Mouse (Mus musculus) urinary bladder, postnatal 4 days (tissue): ENCODE results near the gene Wdr92.

Experiments
- DNase-seq, 2 experiments: peaks; one replicate each; pipeline ENCODE4 v3.0.0; 2021 to 2022; ENCODE audit warnings: low spot score in 2 of 2

Wdr92 gene

GRCm38 (mm10) chr11:17181807-17182206 lies at the start of gene Wdr92:
Gene Wdr92, plus strand, starts transcription at chr11:17182107.
- DNase-seq = no peak

GRCm38 (mm10) chr11:17135638-17136037 lies 46.3 kb upstream of the Wdr92 start:
- no peak for DNase-seq

GRCm38 (mm10) chr11:17138306-17139033 lies 43.4 kb upstream of the Wdr92 start:
- DNase-seq = no peak

- DNase-seq = peak; percentile 97 to 98
Observed at GRCm38 (mm10) chr11:17158858-17159737, 22.8 kb upstream of the Wdr92 start, which contains the start of gene Ppp3r1. Gene Ppp3r1, plus strand, starts transcription at chr11:17159263.

GRCm38 (mm10) chr11:17159738-17160241 lies 22.1 kb upstream of the Wdr92 start:
- DNase-seq = peak in 1 of 2 experiments; percentile 24

- no peak for DNase-seq
Observed at GRCm38 (mm10) chr11:17160242-17160641, 21.7 kb upstream of the Wdr92 start.

- DNase-seq = no peak
Observed at GRCm38 (mm10) chr11:17163956-17164355, 18.0 kb upstream of the Wdr92 start.

- DNase-seq = no peak
Observed at GRCm38 (mm10) chr11:17166627-17167026, 15.3 kb upstream of the Wdr92 start.

GRCm38 (mm10) chr11:17169262-17169661 lies 12.6 kb upstream of the Wdr92 start:
- DNase-seq = no peak

GRCm38 (mm10) chr11:17170938-17171729 lies 10.8 kb upstream of the Wdr92 start:
- DNase-seq = no peak

- DNase-seq = no peak
Observed at GRCm38 (mm10) chr11:17172300-17172699, 9.6 kb upstream of the Wdr92 start.

- no peak for DNase-seq
Observed at GRCm38 (mm10) chr11:17176638-17177037, 5.3 kb upstream of the Wdr92 start.

GRCm38 (mm10) chr11:17180753-17181152 lies 1.2 kb upstream of the Wdr92 start:
- DNase-seq = no peak

GRCm38 (mm10) chr11:17183165-17183564 lies 1.3 kb downstream of the Wdr92 start:
- no peak for DNase-seq

- DNase-seq = no peak
Observed at GRCm38 (mm10) chr11:17187649-17188048, 5.7 kb downstream of the Wdr92 start.

- no peak for DNase-seq
Observed at GRCm38 (mm10) chr11:17188786-17189185, 6.9 kb downstream of the Wdr92 start.

- no peak for DNase-seq
Observed at GRCm38 (mm10) chr11:17192151-17192844, 10.4 kb downstream of the Wdr92 start.

- DNase-seq = no peak
Observed at GRCm38 (mm10) chr11:17199170-17199569, 17.3 kb downstream of the Wdr92 start.

- DNase-seq = no peak
Observed at GRCm38 (mm10) chr11:17199840-17200501, 18.1 kb downstream of the Wdr92 start.

GRCm38 (mm10) chr11:17200936-17201335 lies 19.0 kb downstream of the Wdr92 start:
- no peak for DNase-seq

- no peak for DNase-seq
Observed at GRCm38 (mm10) chr11:17202481-17202880, 20.6 kb downstream of the Wdr92 start.
